Mouse (Mus musculus): ENCODE data around the gene Toe1. TPM values are rescaled to one million over a fixed set of nuclear protein-coding genes. Genes with fewer than 3 reads are reported as not detected.

The Toe1 gene
- polyA plus RNA-seq, 1 experiment: not detected

- 79% methylated on average over 2 of the region's 2 CpGs for WGBS
- peak overlapping the region; percentile 45; the same call in 1 of the 2 replicates for H3K27ac ChIP-seq (ENCODE audit: insufficient read depth, low read depth, low read length)
- 0 out of 2 replicates have a peak, but pooled peaks cover 5% of the 10 kb centered on the region for H3K4me1 ChIP-seq (ENCODE audit: control insufficient read depth, insufficient read depth, low read length)
- TF ChIP-seq CTCF (IDR thresholded peaks at IDR 0.05; ENCODE audit: insufficient read depth, low read depth, low read length) (no peak), POLR2A (IDR thresholded peaks at IDR 0.05; ENCODE audit: insufficient read depth, low read depth, low read length) (no peak)
- H3K4me3 ChIP-seq (ENCODE audit: insufficient read depth, low read depth, low read length): no peak overlapping the region
These were observed 26.1 kb downstream of the Toe1 start for GRCm38 (mm10) chr4:116781366-116781765.

- WGBS: 82% methylated on average over 2 of the region's 2 CpGs
- no peak overlapping the region for H3K4me3 ChIP-seq (ENCODE audit: insufficient read depth, low read depth, low read length)
- no peak overlapping the region for H3K27ac ChIP-seq (ENCODE audit: insufficient read depth, low read depth, low read length)
- no peak for TF ChIP-seq POLR2A (IDR thresholded peaks at IDR 0.05; ENCODE audit: insufficient read depth, low read depth, low read length)
- no peak for TF ChIP-seq CTCF (IDR thresholded peaks at IDR 0.05; ENCODE audit: insufficient read depth, low read depth, low read length)
- H3K4me1 ChIP-seq (ENCODE audit: control insufficient read depth, insufficient read depth, low read length): 0 out of 2 replicates have a peak, but pooled peaks cover 5% of the 10 kb centered on the region
These were observed 26.9 kb downstream of the Toe1 start for GRCm38 (mm10) chr4:116780541-116780940.

DNA sequence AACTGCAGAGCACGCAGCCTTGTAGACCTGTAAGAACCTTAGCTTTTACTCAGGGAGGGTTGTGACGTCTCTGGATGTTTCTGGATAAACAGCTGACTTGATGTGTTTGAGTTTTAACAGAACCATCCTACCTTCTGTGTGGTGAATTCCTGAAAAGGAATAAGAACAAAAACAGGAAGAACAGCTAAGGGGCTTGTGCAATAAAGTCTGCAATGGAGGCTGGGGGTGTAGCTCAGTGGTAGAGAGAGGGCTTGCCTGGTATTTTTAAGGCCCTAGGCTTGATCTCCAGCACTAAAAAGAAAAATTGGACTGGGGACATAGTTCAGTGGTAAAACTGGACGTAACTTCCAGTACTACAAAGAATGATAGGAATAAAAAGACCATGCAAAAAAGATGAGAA lies 30.4 kb downstream of the Toe1 start:
- WGBS: 93% methylated on average over 3 of the region's 3 CpGs
- TF ChIP-seq POLR2A (IDR thresholded peaks at IDR 0.05; ENCODE audit: insufficient read depth, low read depth, low read length) (no peak), CTCF (IDR thresholded peaks at IDR 0.05; ENCODE audit: insufficient read depth, low read depth, low read length) (no peak)
- no peak overlapping the region for H3K27ac ChIP-seq (ENCODE audit: insufficient read depth, low read depth, low read length)
- H3K4me1 ChIP-seq (ENCODE audit: control insufficient read depth, insufficient read depth, low read length): 0 out of 2 replicates have a peak, but pooled peaks cover 1% of the 10 kb centered on the region
- no peak overlapping the region for H3K4me3 ChIP-seq (ENCODE audit: insufficient read depth, low read depth, low read length)

GRCm38 (mm10) chr4:116776391-116776790 lies 31.0 kb downstream of the Toe1 start:
- H3K27ac ChIP-seq (ENCODE audit: insufficient read depth, low read depth, low read length): no peak overlapping the region
- 91% methylated on average over 5 of the region's 5 CpGs for WGBS
- no peak overlapping the region for H3K4me3 ChIP-seq (ENCODE audit: insufficient read depth, low read depth, low read length)
- TF ChIP-seq CTCF (IDR thresholded peaks at IDR 0.05; ENCODE audit: insufficient read depth, low read depth, low read length) (no peak), POLR2A (IDR thresholded peaks at IDR 0.05; ENCODE audit: insufficient read depth, low read depth, low read length) (no peak)
- no peaks in the 10 kb centered on the region for H3K4me1 ChIP-seq (ENCODE audit: control insufficient read depth, insufficient read depth, low read length)

DNA sequence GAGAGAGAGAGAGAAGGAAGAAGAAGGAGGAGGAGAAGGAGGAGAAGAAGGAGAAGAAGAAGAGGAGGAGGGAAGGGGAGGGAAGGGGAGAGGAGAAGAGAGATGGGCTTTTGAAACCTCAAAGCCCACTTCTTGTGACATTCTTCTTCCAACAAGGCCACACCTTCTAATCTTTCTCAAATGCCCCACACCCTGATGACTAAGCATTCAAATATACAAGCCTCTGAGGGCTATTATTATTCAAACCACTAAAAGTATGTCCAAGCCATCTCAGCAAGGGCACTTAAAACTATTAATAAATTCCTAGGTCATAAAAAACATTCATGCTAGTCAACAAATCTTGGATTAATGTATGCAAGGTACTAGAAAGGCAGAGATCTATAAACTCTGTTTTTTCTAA lies 38.4 kb downstream of the Toe1 start:
- Histone ChIP-seq H3K4me1 (ENCODE audit: control insufficient read depth, insufficient read depth, low read length) (no peaks in the 10 kb centered on the region), H3K4me3 (ENCODE audit: insufficient read depth, low read depth, low read length) (no peak overlapping the region), H3K27ac (ENCODE audit: insufficient read depth, low read depth, low read length) (no peak overlapping the region)
- no peak for TF ChIP-seq POLR2A (IDR thresholded peaks at IDR 0.05; ENCODE audit: insufficient read depth, low read depth, low read length)
- no peak for TF ChIP-seq CTCF (IDR thresholded peaks at IDR 0.05; ENCODE audit: insufficient read depth, low read depth, low read length)

DNA sequence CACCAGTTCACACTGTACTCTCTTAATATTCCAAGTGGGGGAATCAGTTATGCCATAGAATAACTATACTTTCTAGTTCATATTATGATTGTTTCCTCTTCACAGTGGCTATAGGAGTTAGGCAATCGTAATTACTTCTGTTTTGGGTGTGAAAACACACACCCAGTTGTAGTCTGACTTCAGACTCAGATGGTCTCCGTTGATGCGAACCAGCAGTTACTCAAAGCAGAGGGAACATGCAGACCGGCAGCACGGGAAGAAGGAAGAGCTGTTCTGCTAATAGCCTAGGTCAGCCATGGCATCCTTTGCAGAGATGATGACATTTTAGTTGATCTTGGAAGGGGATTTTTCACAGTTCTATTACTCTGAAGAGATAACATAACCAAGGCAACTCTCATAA lies 38.9 kb downstream of the Toe1 start:
- Histone ChIP-seq H3K4me1 (ENCODE audit: control insufficient read depth, insufficient read depth, low read length) (no peaks in the 10 kb centered on the region), H3K4me3 (ENCODE audit: insufficient read depth, low read depth, low read length) (no peak overlapping the region), H3K27ac (ENCODE audit: insufficient read depth, low read depth, low read length) (no peak overlapping the region)
- WGBS: 89% methylated on average over 5 of the region's 5 CpGs
- TF ChIP-seq CTCF (IDR thresholded peaks at IDR 0.05; ENCODE audit: insufficient read depth, low read depth, low read length): no peak
- no peak for TF ChIP-seq POLR2A (IDR thresholded peaks at IDR 0.05; ENCODE audit: insufficient read depth, low read depth, low read length)

GRCm38 (mm10) chr4:116764001-116764400 lies 43.4 kb downstream of the Toe1 start:
- WGBS: 96% methylated on average over 5 of the region's 5 CpGs
- TF ChIP-seq CTCF (IDR thresholded peaks at IDR 0.05; ENCODE audit: insufficient read depth, low read depth, low read length): no peak
- TF ChIP-seq POLR2A (IDR thresholded peaks at IDR 0.05; ENCODE audit: insufficient read depth, low read depth, low read length): no peak
- Histone ChIP-seq H3K4me3 (ENCODE audit: insufficient read depth, low read depth, low read length) (no peak overlapping the region), H3K4me1 (ENCODE audit: control insufficient read depth, insufficient read depth, low read length) (no peaks in the 10 kb centered on the region), H3K27ac (ENCODE audit: insufficient read depth, low read depth, low read length) (no peak overlapping the region)

- no peaks in the 10 kb centered on the region for H3K4me1 ChIP-seq (ENCODE audit: control insufficient read depth, insufficient read depth, low read length)
- TF ChIP-seq POLR2A (IDR thresholded peaks at IDR 0.05; ENCODE audit: insufficient read depth, low read depth, low read length) (no peak), CTCF (IDR thresholded peaks at IDR 0.05; ENCODE audit: insufficient read depth, low read depth, low read length) (no peak)
- WGBS: 90% methylated on average over 2 of the region's 2 CpGs
- H3K27ac ChIP-seq (ENCODE audit: insufficient read depth, low read depth, low read length): no peak overlapping the region
- no peak overlapping the region for H3K4me3 ChIP-seq (ENCODE audit: insufficient read depth, low read depth, low read length)
These were observed 45.5 kb downstream of the Toe1 start for GRCm38 (mm10) chr4:116761914-116762313.

GRCm38 (mm10) chr4:116749750-116750149 lies 57.7 kb downstream of the Toe1 start:
- Histone ChIP-seq H3K27ac (ENCODE audit: insufficient read depth, low read depth, low read length) (no peak overlapping the region), H3K4me3 (ENCODE audit: insufficient read depth, low read depth, low read length) (no peak overlapping the region), H3K4me1 (ENCODE audit: control insufficient read depth, insufficient read depth, low read length) (no peaks in the 10 kb centered on the region; the same call in 1 of the 2 replicates)
- TF ChIP-seq CTCF (IDR thresholded peaks at IDR 0.05; ENCODE audit: insufficient read depth, low read depth, low read length) (no peak), POLR2A (IDR thresholded peaks at IDR 0.05; ENCODE audit: insufficient read depth, low read depth, low read length) (no peak)
- WGBS: 94% methylated on average over 2 of the region's 2 CpGs

Other genes with a start within 250 kb of the Toe1 start
- 174 TPM in 1 of 2 replicates, not detected in the other for gene Gpbp1l1, start 250.0 kb downstream of the Toe1 start, polyA plus RNA-seq (2012; ENCODE audit: insufficient read depth, insufficient read length, low replicate concordance, missing spikeins)
- not detected in 2 replicates for gene Ccdc17, start 211.0 kb downstream of the Toe1 start, polyA plus RNA-seq (2012; ENCODE audit: insufficient read depth, insufficient read length, low replicate concordance, missing spikeins)
- not detected in 2 replicates for gene Nasp, start 179.7 kb downstream of the Toe1 start, polyA plus RNA-seq (2012; ENCODE audit: insufficient read depth, insufficient read length, low replicate concordance, missing spikeins)
- 1,277 TPM in 1 of 2 replicates, not detected in the other for gene Akr1a1, start 156.0 kb downstream of the Toe1 start, polyA plus RNA-seq (2012; ENCODE audit: insufficient read depth, insufficient read length, low replicate concordance, missing spikeins)
- gene Prdx1, start 122.1 kb downstream of the Toe1 start, polyA plus RNA-seq (2012; ENCODE audit: insufficient read depth, insufficient read length, low replicate concordance, missing spikeins): 633 TPM in 1 of 2 replicates, not detected in the other
- not detected in 2 replicates for gene Mmachc, start 99.2 kb downstream of the Toe1 start, polyA plus RNA-seq (2012; ENCODE audit: insufficient read depth, insufficient read length, low replicate concordance, missing spikeins)
- gene Ccdc163, start 99.1 kb downstream of the Toe1 start, polyA plus RNA-seq (2012; ENCODE audit: insufficient read depth, insufficient read length, low replicate concordance, missing spikeins): not detected in 2 replicates
- gene Tesk2, start 86.7 kb downstream of the Toe1 start, polyA plus RNA-seq (2012; ENCODE audit: insufficient read depth, insufficient read length, low replicate concordance, missing spikeins): not detected in 2 replicates
- not detected in 2 replicates for gene Mutyh, start 83 bp upstream of the Toe1 start, polyA plus RNA-seq (2012; ENCODE audit: insufficient read depth, insufficient read length, low replicate concordance, missing spikeins)
- not detected in 2 replicates for gene Hpdl, start 14.1 kb upstream of the Toe1 start, polyA plus RNA-seq (2012; ENCODE audit: insufficient read depth, insufficient read length, low replicate concordance, missing spikeins)
- gene Zswim5, start 69.7 kb upstream of the Toe1 start, polyA plus RNA-seq (2012; ENCODE audit: insufficient read depth, insufficient read length, low replicate concordance, missing spikeins): not detected in 2 replicates
- gene Urod, start 186.8 kb upstream of the Toe1 start, polyA plus RNA-seq (2012; ENCODE audit: insufficient read depth, insufficient read length, low replicate concordance, missing spikeins): not detected in 2 replicates
- gene Hectd3, start 187.7 kb upstream of the Toe1 start, polyA plus RNA-seq (2012; ENCODE audit: insufficient read depth, insufficient read length, low replicate concordance, missing spikeins): not detected in 2 replicates
- gene Eif2b3, start 211.8 kb upstream of the Toe1 start, polyA plus RNA-seq (2012; ENCODE audit: insufficient read depth, insufficient read length, low replicate concordance, missing spikeins): not detected in 2 replicates

All from olfactory bulb, adult 2 months (tissue).